Mouse (Mus musculus) thymus, adult 2 months (tissue): ENCODE measurements around the gene Itgax.

Experiments
- CTCF ChIP-seq: fragments of 200-500 bp; IDR thresholded peaks from 2 replicates; pipeline ENCODE4 v1.5.1; 2012; ENCODE audit warnings: mild to moderate bottlenecking, control low read depth, low read length, moderate library complexity, borderline replicate concordance; ENCODE audit not compliant: control insufficient read depth, poor library complexity, insufficient read depth; ENCODE audit errors: extremely low read depth
- POLR2A ChIP-seq: fragments of 200-500 bp; IDR thresholded peaks from 2 replicates; pipeline ENCODE4 v1.6.1; 2012; ENCODE audit warnings: mild to moderate bottlenecking, low read length, control low read depth, moderate library complexity; ENCODE audit not compliant: control insufficient read depth, poor library complexity, insufficient read depth; ENCODE audit errors: extremely low read depth

DNA sequence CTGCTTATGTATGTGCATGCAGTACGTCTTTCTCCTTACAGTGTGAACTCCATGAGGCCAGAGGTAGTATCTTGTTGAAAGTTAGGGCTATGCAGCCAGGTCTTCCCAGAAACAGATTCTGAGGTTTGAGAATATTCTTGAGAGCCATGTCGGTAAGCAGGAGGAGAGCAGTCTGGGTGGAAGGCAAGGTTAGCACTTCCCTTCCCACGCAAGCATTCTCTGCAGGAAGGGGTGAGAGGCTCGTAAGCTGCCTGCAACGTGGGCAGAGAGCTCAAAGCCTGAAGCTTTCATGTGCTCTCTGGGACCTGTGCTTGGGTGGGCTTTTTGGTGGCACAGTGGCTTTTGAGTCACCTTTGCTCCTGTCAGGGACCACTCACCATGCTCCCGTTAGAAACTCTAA, 51.2 kb downstream of the Itgax start:
- TF ChIP-seq CTCF (no peak), POLR2A (no peak)
